Mouse (Mus musculus) heart, embryonic 16.5 days (tissue): Measurements from ENCODE around the gene Gm1673. TPM values are rescaled to one million over a fixed set of nuclear protein-coding genes. Genes with fewer than 3 reads are reported as not detected.

Source experiments
- polyA plus RNA-seq: library from polyadenylated mRNA; unstranded; fragments of >200 nt; fragmentation: Nextera tagmentation; extraction: Ambion mirVana; gene quantifications from 2 replicates; pipeline ENCODE4 v1.2.1, GENCODE M21; 2015

Gm1673 gene
- polyA plus RNA-seq, 1 experiment from 2014 or later, result 41.3 TPM

Other genes starting within 250 kb of the Gm1673 start
- gene Letm1, start 200.6 kb upstream of the Gm1673 start, polyA plus RNA-seq, result 45.8 and 52.4 TPM in 2 replicates
- 24.3 and 28.1 TPM in 2 replicates for gene Nsd2, start 162.7 kb upstream of the Gm1673 start, polyA plus RNA-seq
- 31.0 and 32.9 TPM in 2 replicates for gene Nelfa, start 47.0 kb upstream of the Gm1673 start, polyA plus RNA-seq
- 0.38 and 0.46 TPM in 2 replicates for gene Nat8l, start 12.6 kb downstream of the Gm1673 start, polyA plus RNA-seq
- gene Poln, start 186.0 kb downstream of the Gm1673 start, polyA plus RNA-seq, result 0.22 and 0.55 TPM in 2 replicates
- gene Haus3, start 186.1 kb downstream of the Gm1673 start, polyA plus RNA-seq, result 22.3 and 28.4 TPM in 2 replicates
- 26.6 and 32.2 TPM in 2 replicates for gene Mxd4, start 204.3 kb downstream of the Gm1673 start, polyA plus RNA-seq